Mouse (Mus musculus) thymus, adult 2 months (tissue): ENCODE measurements at regions not wholly inside any gene's neighbourhood (a gene's known extent, or its start where the extent isn't known, plus 50 kb on each side); places are given as distances from the start of the nearest gene placed in this dataset.

Experiments
- DNase-seq: peaks from one replicate; pipeline ENCODE4 v3.0.0; 2021
- H3K27ac ChIP-seq: fragments of 200-500 bp; 2 replicates; pipeline ENCODE4 v1.5.1; 2012; ENCODE audit warnings: low read length, control low read depth; ENCODE audit not compliant: control insufficient read depth, insufficient read depth
- H3K27me3 ChIP-seq: fragments of 200-500 bp; 2 replicates; pipeline ENCODE4 v1.6.1; 2012; ENCODE audit warnings: mild to moderate bottlenecking, low read length, moderate library complexity, mixed read lengths; ENCODE audit not compliant: control insufficient read depth, insufficient read depth
- H3K36me3 ChIP-seq: fragments of 200-500 bp; 2 replicates; pipeline ENCODE4 v1.6.1; 2012; ENCODE audit warnings: mild to moderate bottlenecking, low read length, moderate library complexity; ENCODE audit not compliant: control insufficient read depth, insufficient read depth
- H3K4me1 ChIP-seq: fragments of 200-500 bp; replicated peaks from 2 replicates; pipeline ENCODE4 v1.6.1; 2012; ENCODE audit warnings: low read length; ENCODE audit not compliant: control insufficient read depth, insufficient read depth
- H3K4me3 ChIP-seq: fragments of 200-500 bp; 2 replicates; pipeline ENCODE4 v1.5.1; 2012; ENCODE audit warnings: mild to moderate bottlenecking, low read length, control low read depth, moderate library complexity; ENCODE audit not compliant: control insufficient read depth, insufficient read depth
- CTCF ChIP-seq: fragments of 200-500 bp; IDR thresholded peaks from 2 replicates; pipeline ENCODE4 v1.5.1; 2012; ENCODE audit warnings: mild to moderate bottlenecking, control low read depth, low read length, moderate library complexity, borderline replicate concordance; ENCODE audit not compliant: control insufficient read depth, poor library complexity, insufficient read depth; ENCODE audit errors: extremely low read depth
- POLR2A ChIP-seq: fragments of 200-500 bp; IDR thresholded peaks from 2 replicates; pipeline ENCODE4 v1.6.1; 2012; ENCODE audit warnings: mild to moderate bottlenecking, low read length, control low read depth, moderate library complexity; ENCODE audit not compliant: control insufficient read depth, poor library complexity, insufficient read depth; ENCODE audit errors: extremely low read depth
- WGBS: fragments of 180-500 bp; shearing (Covaris S2); methylation state at CpG from one replicate; pipeline ENCODE4 v1.1.7; 2018; 5-methylcytosine and 5-hydroxymethylcytosine counted together

- Histone ChIP-seq H3K4me3 (no peak overlapping the region), H3K36me3 (no peaks in the 10 kb centered on the region), H3K27me3 (no peaks in the 10 kb centered on the region), H3K27ac (no peak overlapping the region), H3K4me1 (no peaks in the 10 kb centered on the region)
- no peak for TF ChIP-seq POLR2A
- TF ChIP-seq CTCF: no peak
- DNase-seq: no peak
- WGBS: 34% methylated on average over 9 of the region's 9 CpGs
Observed at GRCm38 (mm10) chr6:135539791-135540646, 177.7 kb downstream of the Emp1 start.

DNA sequence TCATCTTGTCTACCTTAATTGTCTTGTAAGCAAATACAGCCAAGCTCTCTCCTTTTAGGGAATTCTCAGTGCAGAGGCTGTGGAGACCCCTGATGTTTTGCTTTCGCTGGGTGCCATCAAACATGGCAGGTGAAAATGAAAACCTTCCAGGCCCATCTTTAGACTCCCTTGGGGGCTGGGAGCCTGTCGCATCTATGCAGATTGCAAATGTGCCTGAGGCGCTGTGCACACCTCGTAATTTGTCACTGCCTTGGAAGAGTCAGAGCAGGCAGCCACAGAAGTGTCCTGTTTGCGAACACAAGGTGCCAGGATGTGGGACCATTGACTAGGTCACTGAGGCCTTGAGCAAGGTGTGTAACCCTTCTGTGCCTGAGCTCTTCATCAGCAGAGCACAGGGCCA is 179.2 kb downstream of the Emp1 start:
- Histone ChIP-seq H3K27ac (no peak overlapping the region), H3K4me1 (no peaks in the 10 kb centered on the region), H3K36me3 (no peaks in the 10 kb centered on the region), H3K27me3 (no peaks in the 10 kb centered on the region), H3K4me3 (no peak overlapping the region)
- 93% methylated on average over 5 of the region's 5 CpGs for WGBS
- DNase-seq: no peak
- no peak for TF ChIP-seq POLR2A
- no peak for TF ChIP-seq CTCF

DNA sequence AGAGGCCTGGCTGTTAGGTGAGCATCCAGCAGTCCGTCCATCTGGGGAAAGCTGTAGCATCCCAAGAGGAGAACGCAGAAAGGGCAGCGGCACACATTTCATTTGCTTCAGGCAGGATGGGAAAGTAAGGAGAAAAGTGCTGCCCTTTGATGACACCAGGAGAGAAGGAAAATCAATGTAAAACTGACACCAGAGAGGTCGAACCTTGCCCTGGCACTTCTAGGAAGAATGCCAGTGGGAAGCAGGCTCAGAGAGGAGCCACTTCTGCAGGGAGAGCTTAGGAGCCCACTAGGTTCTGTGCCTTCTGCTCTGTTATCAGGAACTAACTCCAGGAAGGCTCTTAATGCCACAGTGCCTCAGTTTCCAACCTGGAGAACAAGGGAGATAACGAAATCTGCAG is 180.0 kb downstream of the Emp1 start:
- no peak for DNase-seq
- H3K27ac ChIP-seq: no peak overlapping the region
- H3K36me3 ChIP-seq: no peaks in the 10 kb centered on the region
- TF ChIP-seq POLR2A: no peak
- TF ChIP-seq CTCF: no peak
- H3K4me1 ChIP-seq: no peaks in the 10 kb centered on the region
- no peak overlapping the region for H3K4me3 ChIP-seq
- no peaks in the 10 kb centered on the region for H3K27me3 ChIP-seq
- 90% methylated on average over 5 of the region's 5 CpGs for WGBS

GRCm38 (mm10) chr6:135543390-135543789 is 181.0 kb downstream of the Emp1 start:
- WGBS: 85% methylated on average over 3 of the region's 3 CpGs
- DNase-seq: no peak

DNA sequence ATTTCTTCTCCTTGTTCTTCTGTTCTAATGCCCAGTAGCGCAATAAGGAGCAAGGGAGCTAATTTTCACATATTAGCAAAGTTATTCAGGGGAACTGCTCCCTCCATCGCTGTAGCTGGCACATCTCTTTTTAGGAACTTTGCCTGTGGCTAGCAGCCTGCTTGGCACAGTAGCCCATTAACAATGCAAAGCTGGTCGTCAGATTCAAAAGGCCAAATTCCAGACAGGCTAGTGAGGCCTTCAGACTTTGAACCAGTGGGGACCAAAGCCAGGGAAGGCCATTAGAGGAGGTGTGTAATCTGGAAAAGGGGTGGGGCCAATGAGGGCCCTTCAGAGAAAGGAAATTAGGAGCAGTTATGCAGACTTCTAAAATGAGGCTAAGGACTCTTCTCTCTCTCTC is 181.5 kb downstream of the Emp1 start:
- no peak for TF ChIP-seq POLR2A
- no peak for TF ChIP-seq CTCF
- no peak overlapping the region for H3K4me3 ChIP-seq
- no peak overlapping the region for H3K27ac ChIP-seq
- H3K27me3 ChIP-seq: no peaks in the 10 kb centered on the region
- H3K36me3 ChIP-seq: no peaks in the 10 kb centered on the region
- H3K4me1 ChIP-seq: no peaks in the 10 kb centered on the region
- no peak for DNase-seq
- 89% methylated on average over 3 of the region's 3 CpGs for WGBS

More at GRCm38 (mm10) chr6:135543390-135543789, 181.0 kb downstream of the Emp1 start:
- H3K4me3 ChIP-seq: no peak overlapping the region
- H3K27me3 ChIP-seq: no peaks in the 10 kb centered on the region
- TF ChIP-seq CTCF: no peak
- no peak for TF ChIP-seq POLR2A
- no peak overlapping the region for H3K27ac ChIP-seq
- H3K4me1 ChIP-seq: no peaks in the 10 kb centered on the region
- H3K36me3 ChIP-seq: no peaks in the 10 kb centered on the region

GRCm38 (mm10) chr6:135550368-135550950 is 188.1 kb downstream of the Emp1 start:
- TF ChIP-seq CTCF (no peak), POLR2A (no peak)
- Histone ChIP-seq H3K4me1 (no peaks in the 10 kb centered on the region), H3K4me3 (no peak overlapping the region), H3K27ac (no peak overlapping the region), H3K36me3 (no peaks in the 10 kb centered on the region), H3K27me3 (no peaks in the 10 kb centered on the region)
- DNase-seq: no peak
- 77% methylated on average over 3 of the region's 3 CpGs for whole genome bisulfite sequencing
